Mouse (Mus musculus): ENCODE data around the gene Nr1i3.

DNA sequence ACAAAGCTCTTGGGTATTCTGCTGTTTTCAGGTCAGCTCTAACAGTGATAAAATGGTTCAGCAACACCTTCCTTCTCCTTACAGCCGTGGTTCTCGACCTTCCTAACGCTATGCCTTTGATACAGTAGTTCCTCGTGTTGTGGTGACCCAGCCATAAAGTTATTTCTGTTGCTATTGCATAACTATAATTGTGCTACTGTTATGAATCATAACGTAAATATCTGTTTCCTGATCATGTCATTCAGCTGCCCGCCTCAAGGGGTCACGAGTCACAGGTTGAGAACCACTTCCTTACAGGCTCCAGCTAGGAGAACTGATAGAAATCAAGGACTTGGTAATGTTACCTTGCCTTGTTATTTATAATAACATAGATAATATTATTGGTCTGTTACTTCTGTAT is 29.5 kb upstream of the Nr1i3 start:
- TF ChIP-seq POLR2A (IDR thresholded peaks at IDR 0.05; ENCODE audit: borderline replicate concordance, insufficient read depth, low read length): no peak
- no peak for TF ChIP-seq CTCF (IDR thresholded peaks at IDR 0.05; ENCODE audit: borderline replicate concordance, insufficient read depth, low read depth, low read length)

Data from cerebellum, adult 2 months (tissue).